8 mouse cellular contexts compared by ENCODE assay signal in genomic region chr2:181580131-181580772, GRCm38 (mm10). TPM values are rescaled to one million over a fixed set of nuclear protein-coding genes. Genes with fewer than 3 reads are reported as not detected.
DNase-seq lines count a peak whose midpoint lies in the region; ATAC-seq and TF ChIP-seq lines count a peak whose summit lies in the region.

No protein-coding gene starts in this region.

- no peak for ATAC-seq in kidney, postnatal 0 days (replicated peaks; ENCODE audit: low FRiP score, low read depth)
- no peak for ATAC-seq in embryonic facial prominence, embryonic 12.5 days (ENCODE audit: insufficient number of reproducible peaks, insufficient read depth, low FRiP score, low TSS enrichment)
- no peak for ATAC-seq in intestine, embryonic 14.5 days (replicated peaks; ENCODE audit: low FRiP score, low TSS enrichment, low read depth)
- no peak for ATAC-seq in neural tube, embryonic 11.5 days (ENCODE audit: insufficient read depth, low FRiP score, low TSS enrichment)

- 72% methylated on average over 5 of the region's 5 CpGs for WGBS in kidney, postnatal 0 days
- WGBS in embryonic facial prominence, embryonic 12.5 days, result 70% methylated on average over 5 of the region's 5 CpGs
- 75% methylated on average over 5 of the region's 5 CpGs for WGBS in intestine, embryonic 14.5 days
- 86% methylated on average over 5 of the region's 5 CpGs for WGBS in neural tube, embryonic 11.5 days

- H3K9ac ChIP-seq in kidney, postnatal 0 days (ENCODE audit: low read depth, low read length), result peak overlapping the region; percentile 84
- H3K9ac ChIP-seq in embryonic facial prominence, embryonic 12.5 days, result peak overlapping the region; percentile 82; the same call in 1 of the 2 replicates
- H3K9ac ChIP-seq in intestine, embryonic 14.5 days (ENCODE audit: low read length), result 0 out of 2 replicates have a peak overlapping the region, but pooled peaks have one; percentile 15
- peak overlapping the region; percentile 52; the same call in 1 of the 2 replicates for H3K9ac ChIP-seq in neural tube, embryonic 11.5 days (ENCODE audit: low read length)

- DNase-seq in kidney, postnatal 0 days (ENCODE audit: low spot score), result no peak
- no peak for DNase-seq in kidney, postnatal 36 days
- peak; percentile 44 for DNase-seq in intestine, embryonic 14.5 days (ENCODE audit: low spot score)
- no peak for DNase-seq in neural tube, embryonic 11.5 days (ENCODE audit: low spot score)
- DNase-seq in thymus, postnatal 36 days, result no peak
- DNase-seq in adrenal gland, adult 2 months, result no peak
- DNase-seq in ovary, adult 18-20 months (ENCODE audit: low spot score), result no peak

- peak overlapping the region; percentile 70 for H3K4me3 ChIP-seq in kidney, postnatal 0 days (replicated peaks; ENCODE audit: low read depth, low read length)
- peak overlapping the region; percentile 65 for H3K4me3 ChIP-seq in embryonic facial prominence, embryonic 12.5 days
- peak overlapping the region; percentile 79 for H3K4me3 ChIP-seq in intestine, embryonic 14.5 days (ENCODE audit: low read depth, low read length)
- peak overlapping the region; percentile 72 for H3K4me3 ChIP-seq in neural tube, embryonic 11.5 days (ENCODE audit: low read depth, low read length)

- peak overlapping the region; percentile 90 for H3K27ac ChIP-seq in kidney, postnatal 0 days
- H3K27ac ChIP-seq in embryonic facial prominence, embryonic 12.5 days, result no peak overlapping the region
- H3K27ac ChIP-seq in intestine, embryonic 14.5 days (ENCODE audit: low read depth), result no peak overlapping the region
- no peak overlapping the region for H3K27ac ChIP-seq in neural tube, embryonic 11.5 days (ENCODE audit: low read depth, low read length)

- H3K4me1 ChIP-seq in kidney, postnatal 0 days (replicated peaks; ENCODE audit: insufficient read depth, low read length), result peaks cover 20% of the 10 kb centered on the region
- peaks cover 20% of the 10 kb centered on the region for H3K4me1 ChIP-seq in embryonic facial prominence, embryonic 12.5 days
- H3K4me1 ChIP-seq in intestine, embryonic 14.5 days (replicated peaks; ENCODE audit: control insufficient read depth, insufficient read depth, low read length), result peaks cover 24% of the 10 kb centered on the region
- H3K4me1 ChIP-seq in neural tube, embryonic 11.5 days (ENCODE audit: control insufficient read depth, insufficient read depth, low read length), result 0 out of 2 replicates have a peak, but pooled peaks cover 12% of the 10 kb centered on the region

- no peaks in the 10 kb centered on the region for H3K27me3 ChIP-seq in kidney, postnatal 0 days (ENCODE audit: insufficient read depth, low read length)
- no peaks in the 10 kb centered on the region for H3K27me3 ChIP-seq in embryonic facial prominence, embryonic 12.5 days
- H3K27me3 ChIP-seq in intestine, embryonic 14.5 days (replicated peaks; ENCODE audit: control insufficient read depth, insufficient read depth, low read length), result no peaks in the 10 kb centered on the region
- H3K27me3 ChIP-seq in neural tube, embryonic 11.5 days (ENCODE audit: control insufficient read depth, insufficient read depth, low read length), result no peaks in the 10 kb centered on the region

- peaks cover 13% of the 10 kb centered on the region for H3K36me3 ChIP-seq in kidney, postnatal 0 days (ENCODE audit: insufficient read depth, low read length)
- H3K36me3 ChIP-seq in embryonic facial prominence, embryonic 12.5 days, result peaks cover 18% of the 10 kb centered on the region
- peaks cover 19% of the 10 kb centered on the region for H3K36me3 ChIP-seq in intestine, embryonic 14.5 days (ENCODE audit: control insufficient read depth, insufficient read depth, low read length)
- peaks cover 3% of the 10 kb centered on the region for H3K36me3 ChIP-seq in neural tube, embryonic 11.5 days (ENCODE audit: control insufficient read depth, insufficient read depth, low read length)

- H3K4me2 ChIP-seq in kidney, postnatal 0 days (ENCODE audit: low read length), result peak overlapping the region; percentile 97
- peak overlapping the region; percentile 78 for H3K4me2 ChIP-seq in embryonic facial prominence, embryonic 12.5 days (replicated peaks)
- H3K4me2 ChIP-seq in intestine, embryonic 14.5 days (ENCODE audit: low read length), result peak overlapping the region; percentile 93
- peak overlapping the region; percentile 97 for H3K4me2 ChIP-seq in neural tube, embryonic 11.5 days (ENCODE audit: low read depth)

- H3K9me3 ChIP-seq in kidney, postnatal 0 days (replicated peaks; ENCODE audit: low read length), result no peaks in the 10 kb centered on the region
- no peaks in the 10 kb centered on the region for H3K9me3 ChIP-seq in embryonic facial prominence, embryonic 12.5 days
- H3K9me3 ChIP-seq in intestine, embryonic 14.5 days (ENCODE audit: control insufficient read depth, low read length), result no peaks in the 10 kb centered on the region
- no peaks in the 10 kb centered on the region for H3K9me3 ChIP-seq in neural tube, embryonic 11.5 days (ENCODE audit: control insufficient read depth, low read length)

- no peak for TF ChIP-seq CTCF in kidney, postnatal 0 days (IDR thresholded peaks at IDR 0.05; ENCODE audit: low read depth)

RNA-seq across cellular contexts. Expression of gene Uckl1, which starts 4.4 kb away (rescaled TPM):
- polyA plus RNA-seq in kidney, postnatal 0 days (2015; fragmentation: Nextera tagmentation; extraction: Ambion mirVana), result 45.6 and 46.5 TPM in 2 replicates
- 39.0 and 45.1 TPM in 2 replicates for polyA plus RNA-seq in embryonic facial prominence, embryonic 12.5 days (2016; fragmentation: Nextera tagmentation; extraction: Ambion mirVana)
- polyA plus RNA-seq in intestine, embryonic 14.5 days (2014; fragmentation: Nextera tagmentation; extraction: Ambion mirVana), result 62.8 and 65.1 TPM in 2 replicates
- polyA plus RNA-seq in neural tube, embryonic 11.5 days (2014; fragmentation: Nextera tagmentation; extraction: Ambion mirVana), result 51.8 and 52.2 TPM in 2 replicates
- 10 to 100 TPM; 64.9 to 73.6 TPM for total RNA-seq in adrenal gland, adult 2 months (2021)
- polyA plus RNA-seq in adrenal gland, adult 2 months (2012; rRNA removed), result 165 and 170 TPM in 2 replicates

RNA-seq across cellular contexts. Expression of gene Prpf6, which starts 11.4 kb away (rescaled TPM):
- polyA plus RNA-seq in kidney, postnatal 0 days (2015; fragmentation: Nextera tagmentation; extraction: Ambion mirVana), result 46.3 and 52.2 TPM in 2 replicates
- polyA plus RNA-seq in embryonic facial prominence, embryonic 12.5 days (2016; fragmentation: Nextera tagmentation; extraction: Ambion mirVana), result 74.4 and 74.8 TPM in 2 replicates
- 53.6 and 59.9 TPM in 2 replicates for polyA plus RNA-seq in intestine, embryonic 14.5 days (2014; fragmentation: Nextera tagmentation; extraction: Ambion mirVana)
- 74.8 and 85.1 TPM in 2 replicates for polyA plus RNA-seq in neural tube, embryonic 11.5 days (2014; fragmentation: Nextera tagmentation; extraction: Ambion mirVana)
- 10 to 100 TPM; 63.0 to 69.0 TPM for total RNA-seq in adrenal gland, adult 2 months (2021)
- polyA plus RNA-seq in adrenal gland, adult 2 months (2012; rRNA removed), result 6.7 and 9.6 TPM in 2 replicates

RNA-seq across cellular contexts. Expression of gene Zfp512b, which starts 12.4 kb away (rescaled TPM):
- polyA plus RNA-seq in kidney, postnatal 0 days (2015; fragmentation: Nextera tagmentation; extraction: Ambion mirVana), result 30.0 and 30.3 TPM in 2 replicates
- 95.3 and 101 TPM in 2 replicates for polyA plus RNA-seq in embryonic facial prominence, embryonic 12.5 days (2016; fragmentation: Nextera tagmentation; extraction: Ambion mirVana)
- polyA plus RNA-seq in intestine, embryonic 14.5 days (2014; fragmentation: Nextera tagmentation; extraction: Ambion mirVana), result 35.0 TPM in 2 replicates
- 38.1 and 39.5 TPM in 2 replicates for polyA plus RNA-seq in neural tube, embryonic 11.5 days (2014; fragmentation: Nextera tagmentation; extraction: Ambion mirVana)
- total RNA-seq in adrenal gland, adult 2 months (2021), result 10 to 100 TPM; 40.9 to 52.7 TPM
- 69.2 and 72.6 TPM in 2 replicates for polyA plus RNA-seq in adrenal gland, adult 2 months (2012; rRNA removed)

RNA-seq across cellular contexts. Expression of gene Samd10, which starts 18.8 kb away (rescaled TPM):
- 26.9 and 27.4 TPM in 2 replicates for polyA plus RNA-seq in kidney, postnatal 0 days (2015; fragmentation: Nextera tagmentation; extraction: Ambion mirVana)
- polyA plus RNA-seq in embryonic facial prominence, embryonic 12.5 days (2016; fragmentation: Nextera tagmentation; extraction: Ambion mirVana), result 16.4 and 17.9 TPM in 2 replicates
- 25.4 and 26.4 TPM in 2 replicates for polyA plus RNA-seq in intestine, embryonic 14.5 days (2014; fragmentation: Nextera tagmentation; extraction: Ambion mirVana)
- 74.6 and 90.1 TPM in 2 replicates for polyA plus RNA-seq in neural tube, embryonic 11.5 days (2014; fragmentation: Nextera tagmentation; extraction: Ambion mirVana)
- 10 to 100 TPM in 1 of 2 experiments, 1 to 10 TPM in 1; 9.6 to 21.6 TPM for total RNA-seq in adrenal gland, adult 2 months (2021)
- polyA plus RNA-seq in adrenal gland, adult 2 months (2012; rRNA removed), result 41.0 and 44.6 TPM in 2 replicates

RNA-seq across cellular contexts. Expression of gene Dnajc5, which starts 60.0 kb away (rescaled TPM):
- 70.5 and 79.5 TPM in 2 replicates for polyA plus RNA-seq in kidney, postnatal 0 days (2015; fragmentation: Nextera tagmentation; extraction: Ambion mirVana)
- polyA plus RNA-seq in embryonic facial prominence, embryonic 12.5 days (2016; fragmentation: Nextera tagmentation; extraction: Ambion mirVana), result 93.9 and 103 TPM in 2 replicates
- polyA plus RNA-seq in intestine, embryonic 14.5 days (2014; fragmentation: Nextera tagmentation; extraction: Ambion mirVana), result 79.4 and 79.8 TPM in 2 replicates
- polyA plus RNA-seq in neural tube, embryonic 11.5 days (2014; fragmentation: Nextera tagmentation; extraction: Ambion mirVana), result 107 and 120 TPM in 2 replicates
- total RNA-seq in adrenal gland, adult 2 months (2021), result 10 to 100 TPM; 92.3 to 96.0 TPM
- 35.7 and 36.6 TPM in 2 replicates for polyA plus RNA-seq in adrenal gland, adult 2 months (2012; rRNA removed)

Comparison
In these comparisons a context has a peak if more than half of its experiments do, and no peak if none do; other contexts are left out.
1. H3K9ac ChIP-seq: peak in every context shown above with its lines; median percentile 84 in kidney, postnatal 0 days; 82 in embryonic facial prominence, embryonic 12.5 days; 52 in neural tube, embryonic 11.5 days; 15 in intestine, embryonic 14.5 days.